Mouse (Mus musculus): ENCODE data around the gene Mast3. TPM values are rescaled to one million over a fixed set of nuclear protein-coding genes. Genes with fewer than 3 reads are reported as not detected.

The Mast3 gene
- polyA plus RNA-seq, 1 experiment from 2014 or later: 10.7 TPM

DNA sequence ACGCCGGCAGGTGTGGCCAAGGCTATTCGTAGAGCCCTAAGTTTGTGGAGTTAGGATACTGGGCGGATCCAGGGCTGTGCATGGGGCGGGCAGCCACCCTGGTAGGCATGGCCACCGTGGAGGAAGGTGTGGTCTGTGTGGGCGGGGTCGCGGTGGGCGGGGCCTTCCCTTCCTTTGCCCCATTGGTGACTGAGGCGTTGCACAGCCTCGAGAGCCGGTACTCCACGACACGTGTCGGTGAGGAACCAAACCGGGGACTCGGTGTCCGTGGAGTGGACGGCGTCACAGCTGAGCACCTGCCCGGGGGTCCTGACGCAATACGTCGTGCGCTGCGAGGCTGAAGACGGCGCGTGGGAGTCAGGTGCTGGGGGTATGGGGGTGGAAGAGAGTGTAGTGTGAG lies 11.8 kb upstream of the Mast3 start:
- Histone ChIP-seq H3K4me3 (ENCODE audit: low read depth, low read length) (no peak overlapping the region; the same call in 1 of the 2 replicates), H3K36me3 (ENCODE audit: control insufficient read depth, insufficient read depth, low read length) (no peaks in the 10 kb centered on the region), H3K9ac (replicated peaks; ENCODE audit: low read depth, low read length) (no peak overlapping the region), H3K4me2 (replicated peaks; ENCODE audit: low read depth, low read length) (peak overlapping the region; percentile 32), H3K9me3 (ENCODE audit: control insufficient read depth, low read depth, low read length) (0 out of 2 replicates have a peak, but pooled peaks cover 2% of the 10 kb centered on the region), H3K27ac (ENCODE audit: low read length) (no peak overlapping the region), H3K4me1 (ENCODE audit: control insufficient read depth, insufficient read depth, low read length) (peaks cover 4% of the 10 kb centered on the region; the same call in 1 of the 2 replicates), H3K27me3 (ENCODE audit: control insufficient read depth, insufficient read depth, low read length) (0 out of 2 replicates have a peak, but pooled peaks cover 9% of the 10 kb centered on the region)
- WGBS: 7% methylated on average over 30 of the region's 30 CpGs
- ATAC-seq (ENCODE audit: insufficient number of reproducible peaks, insufficient read depth, low FRiP score, low read depth): peak; percentile 70

DNA sequence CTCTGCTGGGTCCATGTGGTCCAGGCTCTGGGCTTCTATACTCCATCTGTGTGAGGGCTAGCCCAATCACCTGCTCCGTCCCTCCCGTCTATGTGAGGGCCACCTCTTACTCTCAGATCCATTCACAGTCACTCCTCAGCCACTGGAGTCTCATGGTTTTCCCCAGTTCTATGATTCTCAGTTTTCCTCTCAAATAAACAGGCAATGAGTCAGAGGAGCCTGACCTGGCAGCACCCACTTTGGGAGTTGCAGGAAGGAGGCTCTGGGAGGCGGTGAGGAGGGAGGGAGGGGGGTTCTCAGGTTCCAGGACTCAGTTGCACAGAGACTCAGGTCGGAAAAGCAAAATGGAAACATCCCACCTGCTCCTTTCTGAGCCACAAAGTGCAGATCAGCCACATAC lies 8.0 kb upstream of the Mast3 start:
- no peak overlapping the region for H3K4me3 ChIP-seq (ENCODE audit: low read depth, low read length)
- H3K27ac ChIP-seq (ENCODE audit: low read length): no peak overlapping the region
- no peak overlapping the region for H3K4me2 ChIP-seq (replicated peaks; ENCODE audit: low read depth, low read length)
- no peaks in the 10 kb centered on the region for H3K36me3 ChIP-seq (ENCODE audit: control insufficient read depth, insufficient read depth, low read length)
- ATAC-seq (ENCODE audit: insufficient number of reproducible peaks, insufficient read depth, low FRiP score, low read depth): no peak
- no peaks in the 10 kb centered on the region for H3K9me3 ChIP-seq (ENCODE audit: control insufficient read depth, low read depth, low read length)
- H3K27me3 ChIP-seq (ENCODE audit: control insufficient read depth, insufficient read depth, low read length): 0 out of 2 replicates have a peak, but pooled peaks cover 9% of the 10 kb centered on the region
- no peaks in the 10 kb centered on the region for H3K4me1 ChIP-seq (ENCODE audit: control insufficient read depth, insufficient read depth, low read length)
- WGBS: 50% methylated on average over 4 of the region's 4 CpGs
- H3K9ac ChIP-seq (replicated peaks; ENCODE audit: low read depth, low read length): no peak overlapping the region

DNA sequence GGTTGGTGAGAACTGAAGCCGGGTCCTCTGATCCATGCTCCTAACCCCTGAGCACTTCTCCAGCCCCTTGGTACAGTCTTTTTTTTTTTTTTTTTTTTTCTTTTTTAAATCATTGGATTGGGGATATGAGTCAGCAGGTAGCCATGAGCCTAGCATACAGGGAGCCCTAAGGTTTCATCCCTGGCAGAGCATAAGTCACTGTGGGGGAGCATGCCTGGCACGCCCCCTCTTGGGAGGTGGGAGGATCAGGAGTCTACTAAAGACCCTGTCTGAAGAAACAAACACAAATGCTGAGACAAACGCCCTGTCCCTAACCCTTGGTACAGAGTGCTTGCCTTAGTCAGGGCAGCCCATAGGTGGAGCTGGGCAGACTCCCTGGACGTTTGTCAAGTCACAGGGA lies 7.2 kb upstream of the Mast3 start:
- ATAC-seq (ENCODE audit: insufficient number of reproducible peaks, insufficient read depth, low FRiP score, low read depth): no peak
- Histone ChIP-seq H3K36me3 (ENCODE audit: control insufficient read depth, insufficient read depth, low read length) (no peaks in the 10 kb centered on the region), H3K4me3 (ENCODE audit: low read depth, low read length) (no peak overlapping the region), H3K27ac (ENCODE audit: low read length) (no peak overlapping the region), H3K9me3 (ENCODE audit: control insufficient read depth, low read depth, low read length) (no peaks in the 10 kb centered on the region), H3K4me2 (replicated peaks; ENCODE audit: low read depth, low read length) (no peak overlapping the region), H3K9ac (replicated peaks; ENCODE audit: low read depth, low read length) (no peak overlapping the region), H3K4me1 (ENCODE audit: control insufficient read depth, insufficient read depth, low read length) (no peaks in the 10 kb centered on the region), H3K27me3 (ENCODE audit: control insufficient read depth, insufficient read depth, low read length) (0 out of 2 replicates have a peak, but pooled peaks cover 9% of the 10 kb centered on the region)
- 50% methylated on average over 4 of the region's 4 CpGs for WGBS

DNA sequence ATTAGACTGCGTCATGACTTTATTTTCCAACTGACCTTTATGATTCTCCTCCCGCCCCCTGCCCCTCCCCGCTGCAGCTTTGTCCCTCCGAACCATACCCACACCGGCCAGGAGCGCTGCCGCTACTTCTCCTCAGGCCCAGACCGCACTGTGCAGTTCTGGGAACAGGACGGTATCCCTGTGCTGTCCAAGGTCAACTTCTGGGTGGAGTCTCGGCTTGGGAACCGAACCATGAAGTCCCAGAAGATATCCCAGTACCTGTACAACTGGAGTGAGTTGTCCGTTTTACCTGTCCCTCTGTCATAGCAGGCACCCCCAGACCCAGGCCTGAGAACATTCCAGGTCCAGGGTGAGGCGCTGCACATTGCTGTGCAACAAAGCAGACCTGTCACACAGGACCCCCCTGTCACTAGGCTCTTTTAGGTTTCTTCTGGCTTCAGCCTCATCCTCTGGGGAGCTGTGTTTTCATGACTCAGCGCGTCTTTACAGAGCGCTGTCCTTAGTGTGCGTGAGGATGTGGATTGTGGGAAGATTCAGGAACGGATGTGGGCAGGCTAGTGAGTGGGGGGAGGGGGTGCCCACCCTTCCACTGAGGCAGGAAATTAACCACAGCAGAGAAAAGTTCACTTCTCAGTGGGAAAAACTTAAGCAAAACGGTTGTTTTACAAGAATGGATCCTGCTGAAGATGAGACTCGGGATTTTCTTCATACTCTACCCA lies 6.3 kb upstream of the Mast3 start:
- 0 out of 2 replicates have a peak, but pooled peaks cover 3% of the 10 kb centered on the region for H3K27me3 ChIP-seq (ENCODE audit: control insufficient read depth, insufficient read depth, low read length)
- no peak overlapping the region for H3K4me2 ChIP-seq (replicated peaks; ENCODE audit: low read depth, low read length)
- 77% methylated on average over 20 of the region's 20 CpGs for WGBS
- no peak overlapping the region for H3K4me3 ChIP-seq (ENCODE audit: low read depth, low read length)
- no peaks in the 10 kb centered on the region for H3K36me3 ChIP-seq (ENCODE audit: control insufficient read depth, insufficient read depth, low read length)
- no peak overlapping the region for H3K27ac ChIP-seq (ENCODE audit: low read length)
- H3K4me1 ChIP-seq (ENCODE audit: control insufficient read depth, insufficient read depth, low read length): no peaks in the 10 kb centered on the region
- ATAC-seq (ENCODE audit: insufficient number of reproducible peaks, insufficient read depth, low FRiP score, low read depth): no peak
- H3K9ac ChIP-seq (replicated peaks; ENCODE audit: low read depth, low read length): no peak overlapping the region
- H3K9me3 ChIP-seq (ENCODE audit: control insufficient read depth, low read depth, low read length): no peaks in the 10 kb centered on the region

DNA sequence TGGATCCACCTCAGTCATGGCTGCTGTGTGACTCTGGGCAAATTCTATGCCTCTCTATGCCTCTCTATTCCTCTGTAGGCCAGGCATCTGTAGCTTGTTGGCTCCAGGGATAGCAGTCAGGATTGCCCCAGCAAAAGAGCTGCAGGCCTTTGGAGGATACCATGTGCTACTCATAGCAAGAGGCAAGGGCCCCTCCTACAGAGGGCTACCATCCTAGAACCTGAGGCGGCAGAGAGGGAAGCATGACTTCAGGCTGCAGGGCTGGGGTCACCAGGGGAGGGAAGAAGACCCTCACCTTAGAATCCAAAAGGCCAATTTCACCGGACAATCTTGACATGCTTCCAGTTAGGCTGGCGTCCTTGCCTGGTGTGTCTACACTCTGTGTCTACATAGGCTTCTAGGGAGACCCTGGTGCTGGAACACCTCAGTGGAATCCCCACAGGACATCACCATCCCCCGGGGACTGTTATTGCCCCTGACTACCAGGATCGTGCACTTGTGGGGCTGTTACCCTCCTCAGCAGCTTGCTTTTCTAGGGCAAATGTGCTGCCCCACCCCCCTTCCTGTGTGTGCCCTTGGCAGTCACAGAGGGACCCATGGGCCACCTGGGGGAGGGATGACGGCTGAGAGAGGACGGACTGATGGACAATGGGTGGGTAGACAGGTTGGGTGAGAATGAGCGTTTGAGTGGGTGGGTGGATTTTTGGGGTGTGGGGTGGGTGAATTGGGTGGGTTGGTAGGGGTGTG lies 4.3 kb upstream of the Mast3 start:
- WGBS: 72% methylated on average over 8 of the region's 8 CpGs
- ATAC-seq (ENCODE audit: insufficient number of reproducible peaks, insufficient read depth, low FRiP score, low read depth): no peak

DNA sequence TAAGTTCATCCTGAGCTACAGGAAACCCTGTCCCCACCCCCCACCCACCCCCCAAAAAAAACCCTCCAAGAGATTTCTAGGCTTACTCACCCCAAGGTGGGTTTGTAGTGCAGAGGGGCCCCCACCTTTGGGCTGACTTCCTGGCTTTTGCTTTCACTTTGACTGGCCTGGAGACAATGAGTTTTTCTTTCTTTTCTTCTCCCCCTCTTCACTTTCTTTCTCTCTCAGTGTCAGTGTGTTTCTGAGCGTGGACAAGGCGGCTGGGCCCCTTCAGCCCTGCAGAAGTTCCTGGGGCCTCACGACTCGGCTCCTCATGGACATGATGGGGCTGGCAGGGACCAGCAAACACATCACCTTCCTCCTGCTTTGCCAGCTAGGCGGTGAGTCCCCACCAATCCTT lies 3.4 kb upstream of the Mast3 start, which contains the start of gene Il12rb1:
Il12rb1 (plus strand) TSS at position 211 of the 400 bp plus-strand sequence.
- ATAC-seq (ENCODE audit: insufficient number of reproducible peaks, insufficient read depth, low FRiP score, low read depth): no peak
- 59% methylated on average over 5 of the region's 5 CpGs for WGBS
- no peaks in the 10 kb centered on the region for H3K36me3 ChIP-seq (ENCODE audit: control insufficient read depth, insufficient read depth, low read length)

More for the DNA sequence above, 4.3 kb upstream of the Mast3 start:
- Histone ChIP-seq H3K4me1 (ENCODE audit: control insufficient read depth, insufficient read depth, low read length) (peaks cover 5% of the 10 kb centered on the region), H3K9me3 (ENCODE audit: control insufficient read depth, low read depth, low read length) (no peaks in the 10 kb centered on the region), H3K4me3 (ENCODE audit: low read depth, low read length) (no peak overlapping the region), H3K4me2 (replicated peaks; ENCODE audit: low read depth, low read length) (no peak overlapping the region), H3K9ac (replicated peaks; ENCODE audit: low read depth, low read length) (no peak overlapping the region), H3K27ac (ENCODE audit: low read length) (no peak overlapping the region), H3K27me3 (ENCODE audit: control insufficient read depth, insufficient read depth, low read length) (no peaks in the 10 kb centered on the region), H3K36me3 (ENCODE audit: control insufficient read depth, insufficient read depth, low read length) (no peaks in the 10 kb centered on the region)

DNA sequence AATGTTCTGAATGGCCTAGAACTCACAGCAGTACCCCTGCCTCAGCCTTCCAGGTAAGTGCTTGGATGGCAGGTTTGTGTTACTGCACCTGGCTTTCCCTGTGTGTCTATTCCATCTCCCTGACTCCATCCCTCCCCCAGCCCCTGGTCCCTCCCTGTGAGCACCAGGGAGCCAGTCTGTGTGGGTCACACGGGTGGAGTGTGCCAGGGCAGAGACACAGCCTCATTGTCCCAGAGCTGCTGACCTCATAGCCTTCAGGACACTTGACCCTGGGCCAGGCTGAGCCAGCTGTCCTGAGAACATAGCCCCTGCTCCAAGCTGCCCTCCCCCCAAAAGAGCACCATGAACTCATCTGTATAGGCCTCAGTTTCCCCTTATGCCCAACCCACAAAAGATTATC lies 2.5 kb upstream of the Mast3 start:
- ATAC-seq (ENCODE audit: insufficient number of reproducible peaks, insufficient read depth, low FRiP score, low read depth): no peak
- 67% methylated on average over 1 of the region's 1 CpGs for WGBS
- Histone ChIP-seq H3K9ac (replicated peaks; ENCODE audit: low read depth, low read length) (no peak overlapping the region), H3K4me3 (ENCODE audit: low read depth, low read length) (no peak overlapping the region), H3K4me2 (replicated peaks; ENCODE audit: low read depth, low read length) (no peak overlapping the region), H3K27ac (ENCODE audit: low read length) (no peak overlapping the region), H3K27me3 (ENCODE audit: control insufficient read depth, insufficient read depth, low read length) (0 out of 2 replicates have a peak, but pooled peaks cover 8% of the 10 kb centered on the region), H3K9me3 (ENCODE audit: control insufficient read depth, low read depth, low read length) (no peaks in the 10 kb centered on the region), H3K36me3 (ENCODE audit: control insufficient read depth, insufficient read depth, low read length) (no peaks in the 10 kb centered on the region), H3K4me1 (ENCODE audit: control insufficient read depth, insufficient read depth, low read length) (peaks cover 11% of the 10 kb centered on the region)

More for the DNA sequence above, 3.4 kb upstream of the Mast3 start, which contains the start of gene Il12rb1:
- H3K4me1 ChIP-seq (ENCODE audit: control insufficient read depth, insufficient read depth, low read length): peaks cover 11% of the 10 kb centered on the region
- no peak within 1 kb of the TSS for H3K27ac ChIP-seq (ENCODE audit: low read length)
- H3K4me3 ChIP-seq (ENCODE audit: low read depth, low read length): no peak within 1 kb of the TSS
- no peak within 1 kb of the TSS for H3K4me2 ChIP-seq (replicated peaks; ENCODE audit: low read depth, low read length)
- 0 out of 2 replicates have a peak, but pooled peaks cover 7% of the 10 kb centered on the region for H3K27me3 ChIP-seq (ENCODE audit: control insufficient read depth, insufficient read depth, low read length)
- H3K9me3 ChIP-seq (ENCODE audit: control insufficient read depth, low read depth, low read length): no peaks in the 10 kb centered on the region
- no peak within 1 kb of the TSS for H3K9ac ChIP-seq (replicated peaks; ENCODE audit: low read depth, low read length)

DNA sequence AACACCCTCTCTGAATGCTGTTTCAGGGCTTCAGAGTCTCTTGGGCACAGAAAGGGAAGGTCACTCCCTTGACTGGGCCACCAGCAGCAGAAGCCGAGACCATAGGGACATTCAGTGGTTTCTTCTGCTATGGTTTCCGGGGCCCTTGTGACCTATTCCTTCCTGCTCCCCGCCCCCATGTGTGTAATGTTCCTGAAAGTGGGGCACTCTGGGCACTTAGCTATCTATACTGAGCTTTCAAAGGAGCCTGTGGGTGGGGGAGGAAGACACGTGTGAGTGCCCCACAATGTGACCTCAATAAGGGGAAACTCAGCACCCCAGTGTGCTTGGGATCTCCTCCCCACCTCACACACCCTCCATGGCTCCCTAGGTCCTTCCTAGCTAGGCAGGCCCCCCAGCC lies 1.7 kb upstream of the Mast3 start:
- H3K4me2 ChIP-seq (replicated peaks; ENCODE audit: low read depth, low read length): no peak overlapping the region
- 74% methylated on average over 4 of the region's 4 CpGs for WGBS
- peaks cover 11% of the 10 kb centered on the region for H3K4me1 ChIP-seq (ENCODE audit: control insufficient read depth, insufficient read depth, low read length)
- no peaks in the 10 kb centered on the region for H3K9me3 ChIP-seq (ENCODE audit: control insufficient read depth, low read depth, low read length)
- H3K36me3 ChIP-seq (ENCODE audit: control insufficient read depth, insufficient read depth, low read length): no peaks in the 10 kb centered on the region
- H3K9ac ChIP-seq (replicated peaks; ENCODE audit: low read depth, low read length): no peak overlapping the region
- no peak overlapping the region for H3K4me3 ChIP-seq (ENCODE audit: low read depth, low read length)
- no peak for ATAC-seq (ENCODE audit: insufficient number of reproducible peaks, insufficient read depth, low FRiP score, low read depth)
- H3K27ac ChIP-seq (ENCODE audit: low read length): no peak overlapping the region
- 0 out of 2 replicates have a peak, but pooled peaks cover 8% of the 10 kb centered on the region for H3K27me3 ChIP-seq (ENCODE audit: control insufficient read depth, insufficient read depth, low read length)
